Mouse (Mus musculus) CH12.LX (cell line): ENCODE data around the gene Gbx2. TPM values are rescaled to one million over a fixed set of nuclear protein-coding genes. Genes with fewer than 3 reads are reported as not detected.

Experiments
- DNase-seq: peaks from one replicate; pipeline ENCODE4 v3.0.0-alpha.2; 2013; ENCODE audit errors: extremely low read depth
- H3K27ac ChIP-seq: 2 replicates; pipeline ENCODE4 v1.5.1; 2012; ENCODE audit warnings: low read depth, mild to moderate bottlenecking, control low read depth, moderate library complexity; ENCODE audit not compliant: insufficient read depth
- H3K27me3 ChIP-seq: replicated peaks from 2 replicates; pipeline ENCODE3; 2012; ENCODE audit warnings: inconsistent platforms
- H3K36me3 ChIP-seq, 2 experiments: replicated peaks in 1 of 2; 2 replicates each; pipeline versions ENCODE3 to v1.6.1; 2012; ENCODE audit warnings: inconsistent platforms in 1 of 2, low read length in 1 of 2, mild to moderate bottlenecking in 1 of 2, mixed read lengths in 1 of 2, moderate library complexity in 1 of 2; ENCODE audit not compliant: control insufficient read depth in 1 of 2, insufficient read depth in 1 of 2
- H3K4me1 ChIP-seq, 2 experiments: 2 replicates each; pipeline ENCODE4 v1.6.1; 2012; ENCODE audit warnings: inconsistent platforms in 1 of 2, moderate library complexity in 1 of 2; ENCODE audit not compliant: insufficient read depth in 2 of 2, control insufficient read depth in 1 of 2
- H3K4me2 ChIP-seq: 2 replicates; pipeline ENCODE4 v1.6.1; 2012; ENCODE audit warnings: low read depth, mild to moderate bottlenecking, control low read depth; ENCODE audit not compliant: poor library complexity, insufficient read depth, severe bottlenecking
- H3K4me3 ChIP-seq, 3 experiments: fragments of 150-350 bp in 1 of 3; sonication (generic) in 1 of 3; replicated peaks in 1 of 3; 2 replicates each; pipeline versions ENCODE3 to v1.5.1; 2011 to 2012; ENCODE audit warnings: low read depth in 2 of 3, low read length in 2 of 3, mild to moderate bottlenecking in 2 of 3, moderate library complexity in 2 of 3, control low read depth in 1 of 3, improper control_type of control experiment in 1 of 3, inconsistent platforms in 1 of 3, mixed read lengths in 1 of 3; ENCODE audit not compliant: poor library complexity in 1 of 3
- H3K79me2 ChIP-seq: replicated peaks from 2 replicates; pipeline ENCODE4 v1.6.1; 2012; ENCODE audit warnings: mild to moderate bottlenecking, moderate library complexity; ENCODE audit not compliant: control insufficient read depth, poor library complexity, insufficient read depth, severe bottlenecking; ENCODE audit errors: extremely low read depth
- H3K9ac ChIP-seq: 2 replicates; pipeline ENCODE4 v1.6.1; 2012; ENCODE audit warnings: low read depth, mild to moderate bottlenecking, control low read depth, moderate library complexity; ENCODE audit not compliant: insufficient read depth
- H3K9me3 ChIP-seq: replicated peaks from 2 replicates; pipeline ENCODE3; 2012; ENCODE audit warnings: low read length, inconsistent platforms, mixed read lengths
- BHLHE40 ChIP-seq: IDR thresholded peaks from 2 replicates; pipeline ENCODE4 v1.6.1; 2011; ENCODE audit warnings: mild to moderate bottlenecking, low read depth, low read length, improper control_type of control experiment
- CHD1 ChIP-seq: IDR thresholded peaks from 2 replicates; pipeline ENCODE4 v1.6.1; 2012; ENCODE audit warnings: low read depth, low read length, improper control_type of control experiment, inconsistent platforms
- CHD2 ChIP-seq: IDR thresholded peaks from 2 replicates; pipeline ENCODE4 v1.6.1; 2011; ENCODE audit warnings: low read length, improper control_type of control experiment
- CTCF ChIP-seq, 2 experiments: IDR thresholded peaks in 1 of 2; conservative IDR thresholded peaks in 1 of 2; 2 replicates each; pipeline ENCODE4 v1.5.1; 2011 to 2012; ENCODE audit warnings: low read depth in 2 of 2, low read length in 2 of 2, improper control_type of control experiment in 1 of 2, inconsistent platforms in 1 of 2, mild to moderate bottlenecking in 1 of 2, moderate library complexity in 1 of 2
- E2F4 ChIP-seq: IDR thresholded peaks from 2 replicates; pipeline ENCODE4 v1.6.1; 2011; ENCODE audit warnings: low read depth, low read length, improper control_type of control experiment; ENCODE audit not compliant: insufficient replicate concordance
- ELF1 ChIP-seq: IDR thresholded peaks from 2 replicates; pipeline ENCODE4 v1.6.1; 2014; ENCODE audit warnings: low read depth, mild to moderate bottlenecking, inconsistent platforms, low read length, improper control_type of control experiment
- ETS1 ChIP-seq: conservative IDR thresholded peaks from 2 replicates; pipeline ENCODE4 v1.6.1; 2012; ENCODE audit warnings: low read depth, mild to moderate bottlenecking, inconsistent platforms, low read length, improper control_type of control experiment, moderate library complexity
- IRF4 ChIP-seq: IDR thresholded peaks from 2 replicates; pipeline ENCODE4 v1.6.1; 2014; ENCODE audit warnings: low read depth, mild to moderate bottlenecking, inconsistent platforms, low read length, improper control_type of control experiment
- JUND ChIP-seq: conservative IDR thresholded peaks from 2 replicates; pipeline ENCODE4 v1.6.1; 2011; ENCODE audit warnings: low read depth, low read length, improper control_type of control experiment
- KAT2A ChIP-seq: IDR thresholded peaks from 2 replicates; pipeline ENCODE4 v1.6.1; 2012; ENCODE audit warnings: low read length, improper control_type of control experiment, inconsistent platforms; ENCODE audit not compliant: insufficient replicate concordance
- MAZ ChIP-seq: IDR thresholded peaks from 2 replicates; pipeline ENCODE4 v1.6.1; 2012; ENCODE audit warnings: low read depth, mild to moderate bottlenecking, inconsistent platforms, low read length, improper control_type of control experiment, moderate library complexity
- MXI1 ChIP-seq: IDR thresholded peaks from 2 replicates; pipeline ENCODE4 v1.6.1; 2011; ENCODE audit warnings: mild to moderate bottlenecking, low read depth, low read length, improper control_type of control experiment
- NRF1 ChIP-seq: IDR thresholded peaks from 2 replicates; pipeline ENCODE4 v1.6.1; 2014; ENCODE audit warnings: low read depth, mild to moderate bottlenecking, inconsistent platforms, low read length, improper control_type of control experiment, moderate library complexity
- POLR2AphosphoS2 ChIP-seq: IDR thresholded peaks from 2 replicates; pipeline ENCODE4 v1.6.1; 2011; ENCODE audit warnings: low read depth, low read length, improper control_type of control experiment
- RAD21 ChIP-seq: IDR thresholded peaks from 2 replicates; pipeline ENCODE4 v1.6.1; 2011; ENCODE audit warnings: low read depth, mild to moderate bottlenecking, low read length, improper control_type of control experiment, moderate library complexity
- RCOR1 ChIP-seq: conservative IDR thresholded peaks from 2 replicates; pipeline ENCODE4 v1.6.1; 2012; ENCODE audit warnings: low read depth, mild to moderate bottlenecking, inconsistent platforms, low read length, improper control_type of control experiment
- SIN3A ChIP-seq: IDR thresholded peaks from 2 replicates; pipeline ENCODE4 v1.6.1; 2012; ENCODE audit warnings: low read length, improper control_type of control experiment, inconsistent platforms
- SMC3 ChIP-seq: IDR thresholded peaks from 2 replicates; pipeline ENCODE4 v1.6.1; 2011; ENCODE audit warnings: low read depth, low read length, improper control_type of control experiment
- UBTF ChIP-seq: IDR thresholded peaks from 2 replicates; pipeline ENCODE4 v1.6.1; 2012; ENCODE audit warnings: low read depth, mild to moderate bottlenecking, inconsistent platforms, low read length, improper control_type of control experiment, moderate library complexity
- USF2 ChIP-seq: conservative IDR thresholded peaks from 2 replicates; pipeline ENCODE4 v1.6.1; 2011; ENCODE audit warnings: low read depth, low read length, improper control_type of control experiment
- ZC3H11A ChIP-seq: IDR thresholded peaks from 2 replicates; pipeline ENCODE4 v1.6.1; 2012; ENCODE audit warnings: low read depth, mild to moderate bottlenecking, inconsistent platforms, low read length, improper control_type of control experiment
- ZMIZ1 ChIP-seq: IDR thresholded peaks from 2 replicates; pipeline ENCODE4 v1.6.1; 2012; ENCODE audit warnings: low read depth, mild to moderate bottlenecking, inconsistent platforms, low read length, improper control_type of control experiment
- dilution Hi-C: fragments of 300-500 bp; cut with MboI; formaldehyde crosslinking; loops from 2 replicates; pipeline ENCODE4 v1.14.3; 2020; ENCODE audit warnings: low sequenced_read_pairs; ENCODE audit not compliant: extremely low pct_unique_long_range_greater_than_20kb, extremely low pct_ligation_motif_present
- in situ Hi-C: fragments of 300-500 bp; cut with MboI; formaldehyde crosslinking; loops from 3 replicates; pipeline ENCODE4 v1.14.3; 2019; ENCODE audit warnings: low sequenced_read_pairs, low pct_ligation_motif_present, low pct_unique_long_range_greater_than_20kb, mixed read lengths
- polyA plus RNA-seq: library from polyadenylated mRNA; unstranded; fragments of >175 nt; gene quantifications from 2 replicates; pipeline ENCODE4 v1.2.1, GENCODE M21; 2012; ENCODE audit warnings: low read depth; ENCODE audit not compliant: insufficient read length
- total RNA-seq, 2 experiments: library from RNA; depleted of rRNA; stranded (reverse); fragments of 300-350 nt in 1 of 2; fragments of >200 nt in 1 of 2; gene quantifications; 2 replicates each; pipeline ENCODE4 v1.2.3; 2012 to 2014

Gene Gbx2
- total and polyA plus RNA-seq, 3 experiments = not detected

- Histone ChIP-seq H3K4me1 (no peaks in the 10 kb centered on the region), H3K9me3 (peaks cover 94% of the 10 kb centered on the region), H3K36me3 (no peaks in the 10 kb centered on the region), H3K9ac (no peak overlapping the region), H3K4me2 (no peak overlapping the region), H3K79me2 (no peaks in the 10 kb centered on the region), H3K27me3 (no peaks in the 10 kb centered on the region), H3K27ac (no peak overlapping the region), H3K4me3 (no peak overlapping the region)
- TF ChIP-seq NRF1 = no peak
- no peak for TF ChIP-seq CHD2
- no peak for TF ChIP-seq ELF1
- no peak for TF ChIP-seq MXI1
- no peak for TF ChIP-seq IRF4
- no peak for TF ChIP-seq RCOR1
- no peak for TF ChIP-seq USF2
- no peak for TF ChIP-seq ZMIZ1
- no peak for TF ChIP-seq KAT2A
- dilution Hi-C loops = no loop called here
- in situ Hi-C loops = no loop called here
- DNase-seq = no peak
Measured at GRCm38 (mm10) chr1:89885696-89886095, 45.3 kb downstream of the Gbx2 start.

GRCm38 (mm10) chr1:89884335-89884734 lies 46.6 kb downstream of the Gbx2 start:
- no peaks in the 10 kb centered on the region for H3K79me2 ChIP-seq
- no peak overlapping the region for H3K4me2 ChIP-seq
- no peak overlapping the region for H3K27ac ChIP-seq
- TF ChIP-seq E2F4 (no peak), CHD1 (no peak), SIN3A (no peak), ETS1 (no peak), CTCF (conservative IDR thresholded peaks at IDR 0.05 in 1 of 2, IDR thresholded peaks at IDR 0.05 in 1 of 2; ENCODE audit: low read depth in 2 of 2, low read length in 2 of 2) (no peak), BHLHE40 (no peak), RCOR1 (no peak), JUND (no peak), ELF1 (no peak), MAZ (no peak), USF2 (no peak), POLR2AphosphoS2 (no peak), SMC3 (no peak), IRF4 (no peak), UBTF (no peak), ZC3H11A (no peak), RAD21 (no peak)
- H3K9me3 ChIP-seq = peaks cover 97% of the 10 kb centered on the region
- no peak overlapping the region for H3K4me3 ChIP-seq
- dilution Hi-C loops (no loop called here), in situ Hi-C loops (no loop called here)
- H3K4me1 ChIP-seq = no peaks in the 10 kb centered on the region
- no peak for DNase-seq
- no peak overlapping the region for H3K9ac ChIP-seq
- H3K27me3 ChIP-seq = no peaks in the 10 kb centered on the region
- no peaks in the 10 kb centered on the region for H3K36me3 ChIP-seq
